Mouse (Mus musculus) thymus, adult 2 months (tissue): ENCODE results near the gene Sct.
A peak's percentile ranks its signal among the peaks of the same experiment; 100 is the strongest.

ENCODE experiments used
- CTCF ChIP-seq: fragments of 200-500 bp; IDR thresholded peaks from 2 replicates; pipeline ENCODE4 v1.5.1; 2012; ENCODE audit warnings: mild to moderate bottlenecking, control low read depth, low read length, moderate library complexity, borderline replicate concordance; ENCODE audit not compliant: control insufficient read depth, poor library complexity, insufficient read depth; ENCODE audit errors: extremely low read depth
- POLR2A ChIP-seq: fragments of 200-500 bp; IDR thresholded peaks from 2 replicates; pipeline ENCODE4 v1.6.1; 2012; ENCODE audit warnings: mild to moderate bottlenecking, low read length, control low read depth, moderate library complexity; ENCODE audit not compliant: control insufficient read depth, poor library complexity, insufficient read depth; ENCODE audit errors: extremely low read depth

DNA sequence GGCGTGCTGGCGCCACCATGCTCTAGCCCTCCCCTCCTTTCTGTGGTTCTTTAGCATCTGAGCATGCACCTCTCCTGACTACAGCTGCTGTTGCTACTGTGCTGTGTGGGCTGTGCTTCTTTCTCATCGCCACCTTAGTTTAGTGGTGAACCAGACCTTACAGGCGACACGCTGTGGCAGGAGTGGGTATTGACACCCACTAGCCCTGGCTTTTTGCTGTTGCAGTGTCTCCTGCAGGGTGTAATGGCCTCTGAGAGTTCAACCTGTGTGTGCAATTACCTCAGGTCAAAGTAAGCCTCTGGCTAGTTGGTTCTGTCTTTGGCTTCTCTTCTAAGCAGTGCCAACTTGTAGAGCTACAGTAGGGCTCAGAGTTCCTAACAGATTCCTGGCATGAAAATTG is 37.0 kb upstream of the Sct start:
- TF ChIP-seq CTCF (peak; percentile 63; the same call in 1 of the 2 replicates), POLR2A (no peak)
